Mouse (Mus musculus) embryonic facial prominence, embryonic 10.5 days (tissue): ENCODE measurements around the gene Dbndd2. TPM values are rescaled to one million over a fixed set of nuclear protein-coding genes. Genes with fewer than 3 reads are reported as not detected.

Experiments
- DNase-seq: peaks from one replicate; pipeline ENCODE4 v3.0.0-alpha.2; 2017; ENCODE audit warnings: low spot score
- H3K27ac ChIP-seq: fragments of 300-500 bp; sonication (generic); replicated peaks from 2 replicates; pipeline ENCODE4 v1.5.1; 2016; ENCODE audit warnings: mild to moderate bottlenecking
- H3K27me3 ChIP-seq: fragments of 300-500 bp; sonication (generic); replicated peaks from 2 replicates; pipeline ENCODE4 v1.6.1; 2016; ENCODE audit warnings: low read depth, mild to moderate bottlenecking; ENCODE audit not compliant: poor library complexity, severe bottlenecking
- H3K36me3 ChIP-seq: fragments of 300-500 bp; sonication (generic); replicated peaks from 2 replicates; pipeline ENCODE4 v1.6.1; 2016; ENCODE audit warnings: mild to moderate bottlenecking, moderate library complexity
- H3K4me1 ChIP-seq: fragments of 300-500 bp; sonication (generic); 2 replicates; pipeline ENCODE4 v1.6.1; 2016
- H3K4me3 ChIP-seq: fragments of 300-500 bp; sonication (generic); 2 replicates; pipeline ENCODE4 v1.5.1; 2016; ENCODE audit warnings: mild to moderate bottlenecking, moderate library complexity
- H3K9me3 ChIP-seq: fragments of 300-500 bp; sonication (generic); 2 replicates; pipeline ENCODE4 v1.6.1; 2016; ENCODE audit warnings: mild to moderate bottlenecking
- WGBS: fragments of 180-500 bp; shearing (Covaris S2); methylation state at CpG from one replicate; pipeline ENCODE4 v1.1.7; 2016; 5-methylcytosine and 5-hydroxymethylcytosine counted together
- polyA plus RNA-seq: library from polyadenylated mRNA; unstranded; fragments of >200 nt; fragmentation: Nextera tagmentation; extraction: Ambion mirVana; gene quantifications from 2 replicates; pipeline ENCODE4 v1.2.1, GENCODE M21; 2016

Dbndd2 gene
- polyA plus RNA-seq, 1 experiment from 2014 or later: 1.8 TPM

DNA sequence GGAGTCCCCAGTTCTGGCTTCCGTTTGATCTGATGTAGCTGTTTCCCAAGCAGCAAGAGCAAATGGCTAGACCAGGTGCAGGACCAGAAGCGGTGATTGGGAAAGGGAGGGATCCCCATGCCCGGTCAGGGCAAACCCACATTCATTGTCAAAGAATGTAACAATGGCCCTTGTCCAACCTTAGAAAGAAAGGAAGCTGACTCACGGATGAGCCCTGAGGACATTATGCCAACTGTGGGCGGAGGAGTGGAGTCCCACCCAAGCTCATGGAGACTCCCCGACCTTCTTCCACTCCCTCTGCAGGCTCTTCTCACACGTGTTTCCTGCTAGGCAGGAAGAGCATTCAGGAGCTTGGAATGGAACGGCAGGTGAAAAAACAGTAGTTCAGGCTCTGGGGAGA is 27.5 kb downstream of the Dbndd2 start:
- peaks cover 6% of the 10 kb centered on the region; the same call in 1 of the 2 replicates for H3K36me3 ChIP-seq
- no peaks in the 10 kb centered on the region for H3K27me3 ChIP-seq
- H3K9me3 ChIP-seq: 0 out of 2 replicates have a peak, but pooled peaks cover 5% of the 10 kb centered on the region
- DNase-seq: no peak
- WGBS: 73% methylated on average over 8 of the region's 8 CpGs
- no peak overlapping the region for H3K27ac ChIP-seq
- 0 out of 2 replicates have a peak, but pooled peaks cover 5% of the 10 kb centered on the region for H3K4me1 ChIP-seq
- H3K4me3 ChIP-seq: no peak overlapping the region

DNA sequence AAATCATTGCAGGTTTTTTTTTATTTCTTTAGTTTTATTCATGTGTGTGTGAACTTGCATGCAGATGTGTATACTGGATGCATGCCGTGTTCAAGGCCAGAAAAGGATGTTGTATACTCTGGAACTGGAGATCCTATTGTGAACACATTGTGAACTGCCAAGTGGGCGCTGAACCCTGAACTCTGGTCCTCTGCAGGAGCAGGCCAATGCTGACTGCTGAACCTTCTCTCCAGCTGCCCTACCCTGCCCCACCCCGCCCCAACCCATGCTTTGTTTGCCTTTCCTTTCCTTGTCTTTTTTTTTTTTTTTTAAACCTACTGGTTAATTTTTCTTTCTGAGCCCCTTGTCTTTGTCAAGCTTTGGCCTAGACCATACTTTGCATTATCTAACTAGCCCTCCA is 29.0 kb downstream of the Dbndd2 start:
- Histone ChIP-seq H3K4me1 (0 out of 2 replicates have a peak, but pooled peaks cover 5% of the 10 kb centered on the region), H3K27ac (no peak overlapping the region), H3K36me3 (no peaks in the 10 kb centered on the region), H3K4me3 (no peak overlapping the region), H3K9me3 (0 out of 2 replicates have a peak, but pooled peaks cover 5% of the 10 kb centered on the region), H3K27me3 (no peaks in the 10 kb centered on the region; the same call in 1 of the 2 replicates)
- DNase-seq: no peak
- 85% methylated on average over 3 of the region's 3 CpGs for WGBS

DNA sequence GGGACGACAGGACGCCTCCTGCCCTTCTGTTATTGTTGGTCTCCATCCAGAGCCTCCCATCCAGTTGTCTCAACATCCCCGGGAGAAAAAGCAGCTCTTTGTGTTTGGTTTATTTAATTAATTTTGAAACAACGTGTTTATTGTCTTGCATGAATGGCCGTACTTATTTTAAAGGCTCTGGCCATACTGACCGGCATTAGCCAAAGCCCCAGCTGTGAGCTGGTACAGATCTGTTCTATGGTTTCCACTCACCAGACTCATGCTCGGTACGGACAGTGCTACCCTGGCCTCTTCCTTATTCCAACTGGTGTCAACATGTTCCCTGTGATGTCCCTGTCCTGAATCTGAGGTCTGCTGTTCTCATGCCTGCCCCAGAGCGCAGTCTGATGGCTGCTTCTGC is 30.0 kb downstream of the Dbndd2 start:
- WGBS: 79% methylated on average over 9 of the region's 9 CpGs
- no peaks in the 10 kb centered on the region; the same call in 1 of the 2 replicates for H3K27me3 ChIP-seq
- H3K4me3 ChIP-seq: no peak overlapping the region
- DNase-seq: no peak
- no peak overlapping the region for H3K27ac ChIP-seq
- H3K36me3 ChIP-seq: no peaks in the 10 kb centered on the region
- H3K4me1 ChIP-seq: peaks cover 7% of the 10 kb centered on the region
- H3K9me3 ChIP-seq: 0 out of 2 replicates have a peak, but pooled peaks cover 5% of the 10 kb centered on the region

DNA sequence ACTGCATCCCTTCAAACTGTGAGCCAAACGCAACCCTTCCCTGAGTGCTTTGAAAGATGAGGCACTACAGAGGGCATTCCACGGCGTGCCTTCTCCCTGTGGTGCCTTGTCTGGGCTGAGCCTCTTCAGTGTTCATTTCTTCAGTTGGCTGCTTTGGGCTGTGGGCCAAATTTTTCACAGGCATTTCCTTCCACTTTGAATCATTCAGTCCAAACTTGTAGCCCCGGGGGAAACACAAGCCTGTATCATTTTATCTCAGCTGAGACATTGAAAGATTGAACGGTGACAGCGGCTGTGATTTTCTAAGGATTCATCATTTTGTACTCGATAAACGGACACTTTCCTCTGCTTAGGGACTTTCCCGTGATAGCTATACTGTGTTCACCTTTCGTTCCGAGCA is 30.7 kb downstream of the Dbndd2 start:
- Histone ChIP-seq H3K27ac (no peak overlapping the region), H3K9me3 (0 out of 2 replicates have a peak, but pooled peaks cover 5% of the 10 kb centered on the region), H3K4me3 (no peak overlapping the region), H3K4me1 (peaks cover 8% of the 10 kb centered on the region), H3K36me3 (no peaks in the 10 kb centered on the region), H3K27me3 (peaks cover 2% of the 10 kb centered on the region)
- no peak for DNase-seq
- 90% methylated on average over 11 of the region's 11 CpGs for WGBS

DNA sequence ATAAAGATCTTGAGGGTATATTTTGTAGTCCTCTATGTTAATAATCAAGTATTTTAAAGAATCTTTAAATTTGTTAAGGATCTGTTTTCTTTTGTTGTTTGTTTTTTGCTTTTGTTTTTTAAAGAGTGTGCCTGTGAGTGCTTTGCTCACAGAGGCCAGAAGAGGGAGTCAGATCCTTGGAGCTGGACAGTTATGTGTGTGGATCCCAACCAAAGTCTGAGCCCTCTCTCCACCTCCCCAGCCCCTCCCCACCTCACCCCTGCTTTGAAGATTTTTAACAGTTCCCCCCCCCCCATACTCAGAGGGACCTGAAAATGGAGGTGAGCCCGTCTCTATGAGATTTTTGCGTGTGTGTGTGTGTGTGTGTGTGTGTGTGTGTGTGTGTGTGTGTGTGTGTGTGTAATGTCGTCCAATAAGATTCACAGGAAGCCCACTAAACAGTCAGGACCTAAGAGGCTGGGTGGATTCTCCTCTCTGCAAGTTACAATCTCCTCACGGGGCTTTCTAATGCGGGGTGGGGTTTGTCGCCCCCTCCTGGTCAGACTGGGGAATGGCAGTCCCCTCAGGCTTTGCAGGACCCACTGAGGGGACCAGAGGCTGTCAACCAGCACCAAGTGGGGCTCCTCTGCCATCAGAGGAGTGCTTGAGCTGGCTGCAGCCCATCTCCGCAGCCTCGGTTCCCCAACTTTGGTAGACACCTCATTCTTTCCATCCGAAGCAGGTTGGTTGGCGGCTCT is 31.7 kb downstream of the Dbndd2 start:
- 30% methylated on average over 10 of the region's 10 CpGs for WGBS
- H3K36me3 ChIP-seq: no peaks in the 10 kb centered on the region
- H3K27me3 ChIP-seq: peaks cover 13% of the 10 kb centered on the region
- DNase-seq: peak; percentile 73
- H3K27ac ChIP-seq: no peak overlapping the region
- H3K4me1 ChIP-seq: peaks cover 16% of the 10 kb centered on the region
- 0 out of 2 replicates have a peak, but pooled peaks cover 5% of the 10 kb centered on the region for H3K9me3 ChIP-seq
- H3K4me3 ChIP-seq: no peak overlapping the region

DNA sequence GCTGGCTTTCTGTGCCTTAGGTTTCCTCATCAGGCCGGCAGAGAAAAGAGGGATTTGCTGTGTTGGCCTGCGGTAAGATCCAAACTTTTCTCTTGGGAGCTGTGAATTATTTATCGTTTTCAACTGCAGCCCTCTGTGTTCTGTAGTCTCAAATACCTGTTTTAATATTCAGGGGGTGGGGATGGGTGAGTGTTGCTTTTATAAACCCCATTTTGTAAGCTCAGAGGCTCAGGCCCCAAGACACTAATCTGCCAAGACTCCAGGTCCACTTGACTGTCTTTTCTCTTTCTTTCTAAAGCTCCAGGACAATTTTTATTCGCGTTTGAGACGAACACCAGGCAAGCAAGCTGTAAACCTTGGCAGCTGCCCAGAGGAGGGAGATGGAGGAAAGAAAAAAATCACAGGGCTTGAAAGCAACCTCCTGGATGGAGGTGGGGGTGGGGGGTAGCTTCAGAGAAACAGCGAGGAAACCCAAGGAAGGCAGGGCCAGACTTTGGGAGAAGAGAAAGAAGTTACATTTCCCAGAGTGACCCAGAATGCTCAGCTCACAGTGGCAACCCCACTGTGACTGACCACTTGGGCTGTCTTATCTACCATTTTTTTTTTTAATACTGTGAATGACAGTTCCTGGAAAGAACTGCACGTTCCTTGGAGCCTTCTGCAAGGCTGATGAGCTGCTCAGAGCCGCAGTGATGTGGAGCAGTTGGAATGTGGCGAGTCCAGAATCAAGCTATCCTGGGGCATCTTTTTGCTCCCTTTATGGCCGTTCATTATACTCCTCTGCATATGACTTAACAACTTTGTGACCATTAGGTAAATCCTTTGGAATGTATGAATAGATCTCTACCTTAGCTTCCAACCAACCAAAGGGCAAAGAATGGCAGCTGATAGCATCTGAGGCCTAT is 32.6 kb downstream of the Dbndd2 start:
- DNase-seq: no peak
- H3K4me1 ChIP-seq: peaks cover 16% of the 10 kb centered on the region
- WGBS: 68% methylated on average over 11 of the region's 11 CpGs
- H3K9me3 ChIP-seq: 0 out of 2 replicates have a peak, but pooled peaks cover 5% of the 10 kb centered on the region
- H3K36me3 ChIP-seq: no peaks in the 10 kb centered on the region
- no peak overlapping the region for H3K4me3 ChIP-seq
- peaks cover 17% of the 10 kb centered on the region for H3K27me3 ChIP-seq
- H3K27ac ChIP-seq: no peak overlapping the region

DNA sequence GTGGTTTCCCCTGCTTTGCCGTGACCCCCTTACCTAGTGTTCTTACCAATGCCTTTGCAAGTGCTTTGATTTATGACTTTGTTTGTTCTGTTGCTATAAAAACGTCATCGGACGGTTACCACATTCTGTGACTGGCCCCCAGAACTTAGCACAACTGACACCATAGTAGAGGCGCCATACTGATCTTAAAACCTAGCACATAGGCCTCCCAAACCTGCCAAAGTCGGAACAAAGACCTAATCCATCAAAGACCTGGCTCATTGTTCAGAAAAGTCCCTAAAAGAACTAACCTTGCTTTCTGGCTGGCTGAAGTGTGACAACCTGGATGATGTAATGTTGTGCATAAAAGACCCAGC is 33.2 kb downstream of the Dbndd2 start:
- no peak overlapping the region for H3K4me3 ChIP-seq

DNA sequence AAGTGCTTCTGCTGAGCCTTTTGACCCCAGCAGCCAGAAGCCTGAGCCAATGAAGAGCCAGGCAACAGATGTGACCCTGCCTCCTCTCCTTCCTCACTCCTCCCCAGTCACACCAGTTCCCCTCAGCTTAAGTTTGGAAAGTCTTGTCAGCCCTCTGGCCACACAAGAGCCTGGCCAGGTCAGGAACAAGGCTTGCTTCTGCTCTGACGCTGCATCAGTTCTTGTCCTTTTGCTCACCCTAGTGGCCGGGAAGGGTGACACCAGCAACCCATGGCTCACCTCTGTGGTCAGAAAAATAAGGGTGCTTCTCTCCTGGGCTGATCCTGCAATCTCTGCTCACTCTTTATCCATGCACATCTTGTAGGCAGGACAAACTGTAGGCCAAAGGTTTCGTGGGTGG is 34.9 kb downstream of the Dbndd2 start:
- Histone ChIP-seq H3K27ac (no peak overlapping the region), H3K27me3 (peaks cover 19% of the 10 kb centered on the region), H3K4me1 (peaks cover 16% of the 10 kb centered on the region), H3K4me3 (no peak overlapping the region), H3K36me3 (no peaks in the 10 kb centered on the region), H3K9me3 (0 out of 2 replicates have a peak, but pooled peaks cover 10% of the 10 kb centered on the region)
- WGBS: 7% methylated on average over 3 of the region's 3 CpGs
- peak; percentile 53 for DNase-seq

More for the DNA sequence above, 33.2 kb downstream of the Dbndd2 start:
- WGBS: 80% methylated on average over 6 of the region's 6 CpGs
- DNase-seq: no peak
- Histone ChIP-seq H3K36me3 (no peaks in the 10 kb centered on the region), H3K27ac (no peak overlapping the region), H3K4me1 (peaks cover 16% of the 10 kb centered on the region), H3K27me3 (peaks cover 19% of the 10 kb centered on the region), H3K9me3 (0 out of 2 replicates have a peak, but pooled peaks cover 5% of the 10 kb centered on the region)

DNA sequence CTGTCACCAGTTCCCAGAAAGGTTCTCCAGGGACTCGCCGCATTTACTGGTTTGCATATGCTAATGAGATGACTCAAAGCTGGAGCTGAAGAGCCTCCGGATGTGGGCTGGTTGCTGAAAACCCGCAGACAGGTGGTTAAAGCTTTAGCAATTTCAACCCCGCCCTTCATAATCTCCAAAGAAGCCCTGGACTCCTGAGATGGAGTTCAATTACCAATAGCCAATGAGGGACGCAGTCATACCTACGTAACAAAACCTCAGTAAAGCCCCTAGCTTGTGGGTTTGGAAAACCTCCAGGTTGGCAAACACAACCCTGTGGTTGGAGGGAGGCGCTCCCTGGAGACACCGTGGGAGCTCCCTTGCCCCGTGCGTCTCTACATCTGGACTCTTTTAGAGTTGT is 35.9 kb downstream of the Dbndd2 start:
- Histone ChIP-seq H3K27ac (no peak overlapping the region), H3K9me3 (peaks cover 11% of the 10 kb centered on the region; the same call in 1 of the 2 replicates), H3K4me1 (peaks cover 16% of the 10 kb centered on the region), H3K4me3 (no peak overlapping the region), H3K36me3 (no peaks in the 10 kb centered on the region), H3K27me3 (peaks cover 19% of the 10 kb centered on the region)
- WGBS: 16% methylated on average over 11 of the region's 11 CpGs
- no peak for DNase-seq

DNA sequence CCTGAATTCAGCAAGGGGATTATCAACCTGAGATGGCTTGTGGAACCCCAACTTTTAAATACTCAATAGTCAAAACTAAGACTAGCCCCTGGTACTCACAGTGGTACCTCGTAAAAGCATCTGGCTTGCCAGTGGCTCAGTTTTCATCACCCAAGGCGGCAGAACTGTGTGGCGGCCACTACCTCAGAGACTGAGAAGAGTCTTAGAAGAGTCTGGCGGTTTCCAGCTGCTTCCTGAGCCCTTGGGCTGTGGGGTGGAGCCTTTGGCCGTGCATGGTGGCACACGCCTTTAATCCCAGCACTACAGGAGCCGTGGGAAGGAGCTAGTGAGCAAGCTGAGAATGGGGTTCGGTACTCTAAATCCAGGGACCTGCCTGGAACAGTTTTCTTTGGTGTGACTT is 36.4 kb downstream of the Dbndd2 start:
- WGBS: 21% methylated on average over 8 of the region's 8 CpGs
- no peaks in the 10 kb centered on the region for H3K36me3 ChIP-seq
- peaks cover 12% of the 10 kb centered on the region; the same call in 1 of the 2 replicates for H3K9me3 ChIP-seq
- no peak for DNase-seq
- H3K27me3 ChIP-seq: peaks cover 19% of the 10 kb centered on the region
- no peak overlapping the region for H3K4me3 ChIP-seq
- H3K27ac ChIP-seq: no peak overlapping the region
- peaks cover 16% of the 10 kb centered on the region for H3K4me1 ChIP-seq

DNA sequence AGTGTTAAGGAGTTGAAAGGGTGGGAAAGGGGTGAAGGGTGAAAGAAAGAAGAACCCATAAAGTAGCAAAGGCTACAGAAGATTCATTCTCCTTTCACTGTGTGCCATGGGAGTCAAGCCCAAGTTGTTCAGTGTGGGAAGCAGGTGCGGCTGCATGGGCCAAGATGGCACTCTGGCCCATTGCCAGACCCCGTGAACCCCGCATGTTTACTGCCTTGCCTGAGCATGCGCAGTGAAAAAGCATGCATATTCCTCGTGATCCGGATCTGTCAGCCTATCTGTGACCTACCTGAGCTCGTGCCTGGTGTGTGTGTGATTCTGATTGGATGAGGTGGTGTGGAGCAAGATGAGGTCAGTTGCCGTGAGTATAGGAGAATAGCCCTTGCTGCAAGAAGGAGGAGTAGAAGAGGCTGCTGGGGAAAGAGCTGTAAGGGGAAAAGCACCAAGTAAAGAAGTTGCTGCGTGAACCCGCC is 37.4 kb downstream of the Dbndd2 start:
- DNase-seq: no peak
- Histone ChIP-seq H3K4me1 (peaks cover 18% of the 10 kb centered on the region), H3K27me3 (peaks cover 19% of the 10 kb centered on the region), H3K9me3 (peaks cover 12% of the 10 kb centered on the region; the same call in 1 of the 2 replicates), H3K27ac (no peak overlapping the region), H3K4me3 (no peak overlapping the region), H3K36me3 (no peaks in the 10 kb centered on the region)
- WGBS: 86% methylated on average over 10 of the region's 10 CpGs

DNA sequence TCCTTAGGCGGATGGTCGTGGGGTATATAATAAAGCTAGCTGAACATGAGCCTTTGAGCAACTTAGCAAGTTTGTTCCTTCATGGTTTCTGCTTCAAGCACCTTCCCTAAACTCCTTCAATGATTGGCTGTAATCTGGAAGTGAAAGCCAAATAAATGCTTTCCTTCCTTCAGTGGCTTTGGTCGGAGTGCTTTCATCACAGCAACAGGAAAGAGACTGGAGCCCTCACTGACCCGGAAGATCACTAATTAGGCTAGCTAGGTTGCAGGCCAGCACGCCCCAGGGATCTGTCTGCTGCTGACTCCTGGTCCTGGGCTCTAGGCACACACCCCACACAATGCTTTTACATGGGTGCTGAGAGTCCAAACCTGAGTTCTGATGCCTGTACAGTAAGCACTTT is 42.7 kb downstream of the Dbndd2 start:
- H3K36me3 ChIP-seq: no peaks in the 10 kb centered on the region
- H3K9me3 ChIP-seq: peaks cover 12% of the 10 kb centered on the region; the same call in 1 of the 2 replicates
- peaks cover 5% of the 10 kb centered on the region; the same call in 1 of the 2 replicates for H3K4me1 ChIP-seq
- DNase-seq: no peak
- H3K27ac ChIP-seq: no peak overlapping the region
- H3K4me3 ChIP-seq: no peak overlapping the region
- 0 out of 2 replicates have a peak, but pooled peaks cover under 1% of the 10 kb centered on the region for H3K27me3 ChIP-seq
- WGBS: 54% methylated on average over 5 of the region's 5 CpGs
